Mouse (Mus musculus): ENCODE data around the gene Nr4a2. TPM values are rescaled to one million over a fixed set of nuclear protein-coding genes. Genes with fewer than 3 reads are reported as not detected.

Nr4a2 gene
- total RNA-seq, 2 experiments from 2014 or later, result 71.6 to 74.3 TPM

GRCm38 (mm10) chr2:57112949-57113348, 10.9 kb downstream of the Nr4a2 start:
- DNase-seq (ENCODE audit: low spot score in 2 of 2), result no peak

GRCm38 (mm10) chr2:57111791-57112538, 11.8 kb downstream of the Nr4a2 start:
- DNase-seq (ENCODE audit: low spot score in 2 of 2), result no peak

GRCm38 (mm10) chr2:57111011-57111790, 12.6 kb downstream of the Nr4a2 start:
- DNase-seq (ENCODE audit: low spot score in 2 of 2), result no peak

GRCm38 (mm10) chr2:57110401-57110800, 13.4 kb downstream of the Nr4a2 start:
- DNase-seq (ENCODE audit: low spot score in 2 of 2), result no peak

- no peak for DNase-seq (ENCODE audit: low spot score in 2 of 2)
Observed at GRCm38 (mm10) chr2:57109926-57110325, 13.9 kb downstream of the Nr4a2 start.

GRCm38 (mm10) chr2:57109301-57109700, 14.5 kb downstream of the Nr4a2 start:
- no peak for DNase-seq (ENCODE audit: low spot score in 2 of 2)

GRCm38 (mm10) chr2:57108349-57108930, 15.4 kb downstream of the Nr4a2 start:
- DNase-seq (ENCODE audit: low spot score in 2 of 2), result no peak

- DNase-seq (ENCODE audit: low spot score in 2 of 2), result no peak
Observed at GRCm38 (mm10) chr2:57105401-57105800, 18.4 kb downstream of the Nr4a2 start.

- no peak for DNase-seq (ENCODE audit: low spot score in 2 of 2)
Observed at GRCm38 (mm10) chr2:57104731-57105130, 19.1 kb downstream of the Nr4a2 start.

GRCm38 (mm10) chr2:57103845-57104660, 19.8 kb downstream of the Nr4a2 start:
- DNase-seq (ENCODE audit: low spot score in 2 of 2), result no peak

GRCm38 (mm10) chr2:57102856-57103844, 20.7 kb downstream of the Nr4a2 start:
- DNase-seq (ENCODE audit: low spot score in 2 of 2), result no peak

GRCm38 (mm10) chr2:57102091-57102855, 21.5 kb downstream of the Nr4a2 start:
- no peak for DNase-seq (ENCODE audit: low spot score in 2 of 2)

GRCm38 (mm10) chr2:57100241-57100640, 23.6 kb downstream of the Nr4a2 start:
- no peak for DNase-seq (ENCODE audit: low spot score in 2 of 2)

GRCm38 (mm10) chr2:57072452-57072851, 51.4 kb downstream of the Nr4a2 start:
- no peak for DNase-seq (ENCODE audit: low spot score in 2 of 2)

GRCm38 (mm10) chr2:57063480-57063879, 60.3 kb downstream of the Nr4a2 start:
- DNase-seq (ENCODE audit: low spot score in 2 of 2), result no peak
